Mouse (Mus musculus) embryonic facial prominence, embryonic 11.5 days (tissue): ENCODE measurements around the gene Fam186b. TPM values are rescaled to one million over a fixed set of nuclear protein-coding genes. Genes with fewer than 3 reads are reported as not detected.
A peak's percentile ranks its signal among the peaks of the same experiment; 100 is the strongest.

Experiments
- ATAC-seq: fragments of 200-750 bp; cut with Nextera tagmentation; replicated peaks from 2 replicates; pipeline ENCODE4 v1.8.0; 2017; ENCODE audit warnings: low read depth; ENCODE audit not compliant: insufficient number of reproducible peaks, low FRiP score, low TSS enrichment
- DNase-seq: peaks from one replicate; pipeline ENCODE4 v3.0.0-alpha.2; 2015; ENCODE audit warnings: low spot score
- H3K27ac ChIP-seq: fragments of 300-500 bp; sonication (generic); replicated peaks from 2 replicates; pipeline ENCODE4 v1.5.1; 2014; ENCODE audit warnings: mild to moderate bottlenecking, low read depth, low read length, control low read depth
- H3K27me3 ChIP-seq: fragments of 300-500 bp; sonication (generic); 2 replicates; pipeline ENCODE4 v1.6.1; 2014; ENCODE audit warnings: mild to moderate bottlenecking, low read length, moderate library complexity, mixed read lengths; ENCODE audit not compliant: control insufficient read depth, insufficient read depth
- H3K36me3 ChIP-seq: fragments of 300-500 bp; sonication (generic); replicated peaks from 2 replicates; pipeline ENCODE4 v1.6.1; 2014; ENCODE audit warnings: low read depth, mild to moderate bottlenecking, low read length, moderate library complexity, mixed read lengths; ENCODE audit not compliant: control insufficient read depth, insufficient read depth
- H3K4me1 ChIP-seq: fragments of 300-500 bp; sonication (generic); 2 replicates; pipeline ENCODE4 v1.6.1; 2014; ENCODE audit warnings: low read length, mixed read lengths; ENCODE audit not compliant: control insufficient read depth, insufficient read depth
- H3K4me2 ChIP-seq: fragments of 300-500 bp; sonication (generic); 2 replicates; pipeline ENCODE4 v1.6.1; 2014; ENCODE audit warnings: low read depth, mild to moderate bottlenecking, control low read depth, low read length, moderate library complexity
- H3K4me3 ChIP-seq: fragments of 300-500 bp; sonication (generic); 2 replicates; pipeline ENCODE4 v1.5.1; 2014; ENCODE audit warnings: low read depth, low read length, control low read depth
- H3K9ac ChIP-seq: fragments of 300-500 bp; sonication (generic); replicated peaks from 2 replicates; pipeline ENCODE4 v1.6.1; 2014; ENCODE audit warnings: mild to moderate bottlenecking, control low read depth, low read length
- H3K9me3 ChIP-seq: fragments of 300-500 bp; sonication (generic); replicated peaks from 2 replicates; pipeline ENCODE4 v1.6.1; 2016; ENCODE audit warnings: mild to moderate bottlenecking, low read length, inconsistent platforms, mixed read lengths; ENCODE audit not compliant: control insufficient read depth
- WGBS: fragments of 180-500 bp; shearing (Covaris S2); extraction: QIAGEN DNeasy Blood & Tissue Kit; methylation state at CpG from one replicate; pipeline ENCODE4 v1.1.7; 2014; 5-methylcytosine and 5-hydroxymethylcytosine counted together
- polyA plus RNA-seq: library from polyadenylated mRNA; unstranded; fragments of >200 nt; fragmentation: Nextera tagmentation; extraction: Ambion mirVana; gene quantifications from 2 replicates; pipeline ENCODE4 v1.2.1, GENCODE M21; 2014

The Fam186b gene
- polyA plus RNA-seq, 1 experiment from 2014 or later, result 0.08 TPM

GRCm38 (mm10) chr15:99242045-99242444, 53.6 kb downstream of the Fam186b start:
- ATAC-seq (0 out of 2 replicates have a peak, but pooled peaks have one; percentile 16), DNase-seq (no peak)
- WGBS, result 93% methylated on average over 10 of the region's 10 CpGs
- H3K36me3 ChIP-seq, result peaks cover 7% of the 10 kb centered on the region
- no peaks in the 10 kb centered on the region for H3K27me3 ChIP-seq
- no peaks in the 10 kb centered on the region for H3K4me1 ChIP-seq
- no peak overlapping the region for H3K4me2 ChIP-seq
- no peak overlapping the region for H3K4me3 ChIP-seq
- no peak overlapping the region for H3K9ac ChIP-seq
- no peak overlapping the region for H3K27ac ChIP-seq
- no peaks in the 10 kb centered on the region for H3K9me3 ChIP-seq

- Histone ChIP-seq H3K27me3 (no peaks in the 10 kb centered on the region), H3K36me3 (peaks cover 5% of the 10 kb centered on the region; the same call in 1 of the 2 replicates), H3K27ac (no peak overlapping the region), H3K4me3 (no peak overlapping the region), H3K4me1 (no peaks in the 10 kb centered on the region), H3K9me3 (no peaks in the 10 kb centered on the region), H3K4me2 (no peak overlapping the region), H3K9ac (no peak overlapping the region)
- DNase-seq (no peak), ATAC-seq (no peak)
- WGBS, result 83% methylated on average over 4 of the region's 4 CpGs
Observed at GRCm38 (mm10) chr15:99241249-99241648, 54.4 kb downstream of the Fam186b start.

GRCm38 (mm10) chr15:99240129-99240528, 55.6 kb downstream of the Fam186b start:
- Histone ChIP-seq H3K4me1 (no peaks in the 10 kb centered on the region), H3K27ac (no peak overlapping the region), H3K27me3 (no peaks in the 10 kb centered on the region), H3K9me3 (no peaks in the 10 kb centered on the region), H3K9ac (no peak overlapping the region), H3K4me3 (no peak overlapping the region), H3K4me2 (no peak overlapping the region), H3K36me3 (peaks cover 5% of the 10 kb centered on the region; the same call in 1 of the 2 replicates)
- no peak for ATAC-seq
- 73% methylated on average over 4 of the region's 4 CpGs for WGBS
- DNase-seq, result no peak

DNA sequence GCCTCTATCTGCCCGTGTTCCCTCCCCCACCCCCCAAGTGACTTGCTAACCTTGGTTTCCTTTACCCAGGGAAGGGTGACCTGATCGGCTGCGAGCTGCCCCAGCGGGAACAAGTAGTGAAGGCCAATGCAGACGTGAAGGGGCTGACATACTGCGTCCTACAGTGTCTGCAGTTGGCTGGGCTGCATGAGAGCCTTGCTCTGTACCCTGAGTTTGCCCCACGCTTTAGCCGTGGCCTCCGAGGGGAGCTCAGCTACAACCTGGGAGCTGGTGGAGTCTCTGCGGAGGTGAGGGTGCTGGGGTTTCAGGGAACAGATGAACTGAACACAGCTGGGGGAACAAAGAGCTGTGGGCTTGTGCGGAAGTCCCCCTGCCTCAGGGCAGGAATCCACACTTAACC, 57.7 kb downstream of the Fam186b start:
- Histone ChIP-seq H3K9ac (peak overlapping the region; percentile 19; the same call in 1 of the 2 replicates), H3K27me3 (no peaks in the 10 kb centered on the region), H3K4me1 (no peaks in the 10 kb centered on the region), H3K4me3 (no peak overlapping the region), H3K27ac (no peak overlapping the region), H3K9me3 (no peaks in the 10 kb centered on the region), H3K4me2 (no peak overlapping the region), H3K36me3 (no peaks in the 10 kb centered on the region)
- DNase-seq (no peak), ATAC-seq (no peak)
- WGBS, result 40% methylated on average over 11 of the region's 11 CpGs

DNA sequence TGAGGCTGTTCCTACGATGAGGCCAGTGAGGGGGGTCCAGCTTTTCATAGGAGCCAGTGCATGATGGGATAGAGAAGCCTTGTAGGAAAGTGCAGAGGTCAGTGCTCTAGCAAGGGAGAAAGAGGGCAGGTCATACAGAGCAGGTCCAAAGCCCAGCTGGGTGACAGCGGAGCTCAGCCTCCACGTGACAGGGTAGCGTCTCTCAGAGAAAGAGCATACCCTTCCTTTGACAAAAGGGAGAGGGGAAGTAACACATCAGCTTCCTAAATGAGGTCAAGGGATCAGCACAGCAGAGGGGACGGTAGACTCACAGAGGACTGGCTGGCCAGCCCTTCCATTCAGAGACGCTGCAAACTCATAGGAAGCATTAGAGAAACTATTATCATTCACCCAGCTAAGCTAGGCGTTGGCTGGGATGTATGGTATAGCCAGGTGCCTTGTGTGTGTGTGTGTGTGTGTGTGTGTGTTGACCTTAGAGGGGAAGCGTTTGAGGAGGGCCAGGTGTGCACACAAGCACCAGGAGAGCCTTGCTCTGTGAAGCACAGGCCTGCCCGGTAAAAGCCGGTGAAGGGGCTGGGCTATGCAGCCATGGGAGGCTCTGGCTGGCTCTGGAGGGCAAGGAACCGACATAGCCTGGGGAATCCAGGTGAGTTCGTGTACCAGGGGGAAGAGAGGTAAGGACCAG, 61.2 kb downstream of the Fam186b start:
- no peaks in the 10 kb centered on the region for H3K36me3 ChIP-seq
- H3K4me2 ChIP-seq, result no peak overlapping the region
- ATAC-seq (no peak), DNase-seq (no peak)
- H3K4me3 ChIP-seq, result no peak overlapping the region
- H3K4me1 ChIP-seq, result no peaks in the 10 kb centered on the region
- 65% methylated on average over 12 of the region's 12 CpGs for WGBS
- H3K27ac ChIP-seq, result no peak overlapping the region
- H3K9ac ChIP-seq, result no peak overlapping the region
- H3K27me3 ChIP-seq, result no peaks in the 10 kb centered on the region; the same call in 1 of the 2 replicates
- no peaks in the 10 kb centered on the region for H3K9me3 ChIP-seq

GRCm38 (mm10) chr15:99233719-99234118, 62.0 kb downstream of the Fam186b start:
- H3K27ac ChIP-seq, result no peak overlapping the region
- ATAC-seq (no peak), DNase-seq (no peak)
- peaks cover under 1% of the 10 kb centered on the region; the same call in 1 of the 2 replicates for H3K27me3 ChIP-seq
- no peaks in the 10 kb centered on the region for H3K9me3 ChIP-seq
- H3K4me2 ChIP-seq, result no peak overlapping the region
- WGBS, result 65% methylated on average over 17 of the region's 17 CpGs
- no peaks in the 10 kb centered on the region for H3K36me3 ChIP-seq
- no peak overlapping the region for H3K9ac ChIP-seq
- H3K4me3 ChIP-seq, result no peak overlapping the region
- H3K4me1 ChIP-seq, result no peaks in the 10 kb centered on the region

GRCm38 (mm10) chr15:99231998-99232397, 63.7 kb downstream of the Fam186b start:
- no peak overlapping the region for H3K9ac ChIP-seq
- no peak overlapping the region for H3K27ac ChIP-seq
- no peaks in the 10 kb centered on the region for H3K4me1 ChIP-seq
- no peaks in the 10 kb centered on the region for H3K36me3 ChIP-seq
- no peak overlapping the region for H3K4me3 ChIP-seq
- H3K4me2 ChIP-seq, result no peak overlapping the region
- no peak for ATAC-seq
- H3K27me3 ChIP-seq, result peaks cover 17% of the 10 kb centered on the region
- 71% methylated on average over 10 of the region's 10 CpGs for WGBS
- DNase-seq, result no peak
- no peaks in the 10 kb centered on the region for H3K9me3 ChIP-seq

- Histone ChIP-seq H3K4me1 (peaks cover 14% of the 10 kb centered on the region), H3K27ac (no peak overlapping the region), H3K36me3 (no peaks in the 10 kb centered on the region), H3K4me3 (no peak overlapping the region), H3K4me2 (no peak overlapping the region), H3K9ac (no peak overlapping the region), H3K27me3 (peaks cover 63% of the 10 kb centered on the region), H3K9me3 (no peaks in the 10 kb centered on the region)
- ATAC-seq, result no peak
- WGBS, result 12% methylated on average over 14 of the region's 14 CpGs
- no peak for DNase-seq
Observed at GRCm38 (mm10) chr15:99226090-99226489, 69.6 kb downstream of the Fam186b start.
